Mouse (Mus musculus) left cerebral cortex, adult 8-10 months (tissue): Measurements from ENCODE around the gene Celf2. TPM values are rescaled to one million over a fixed set of nuclear protein-coding genes. Genes with fewer than 3 reads are reported as not detected.

ENCODE experiments used
- DNase-seq, 2 experiments: peaks; one replicate each; pipeline ENCODE4 v3.0.0; 2022; ENCODE audit warnings: low spot score in 2 of 2
- total RNA-seq, 4 experiments: library from RNA; stranded (reverse); gene quantifications; 2 replicates each; pipeline ENCODE4 v1.2.4; 2022

The Celf2 gene
- total RNA-seq, 4 experiments from 2014 or later, result 386 to 451 (median 404) TPM

DNA sequence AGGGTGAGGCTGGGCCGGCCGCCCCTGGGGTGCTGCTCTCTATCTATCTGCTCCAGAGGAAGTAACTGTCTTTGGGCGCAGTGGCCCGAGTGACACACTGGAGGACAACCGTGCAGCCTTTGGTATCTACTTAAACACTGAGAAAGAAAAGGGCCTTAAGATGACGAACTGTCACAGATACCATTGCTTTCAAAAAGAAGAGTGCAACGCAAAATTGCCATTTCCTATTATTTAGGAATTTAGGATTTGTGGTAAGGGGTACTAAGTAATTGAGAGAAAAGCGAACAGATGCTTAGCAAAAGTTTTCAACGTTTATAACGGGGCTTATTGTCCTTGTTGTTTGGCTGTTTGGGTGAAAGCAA is 636.5 kb downstream of the Celf2 start:
- no peak for DNase-seq

DNA sequence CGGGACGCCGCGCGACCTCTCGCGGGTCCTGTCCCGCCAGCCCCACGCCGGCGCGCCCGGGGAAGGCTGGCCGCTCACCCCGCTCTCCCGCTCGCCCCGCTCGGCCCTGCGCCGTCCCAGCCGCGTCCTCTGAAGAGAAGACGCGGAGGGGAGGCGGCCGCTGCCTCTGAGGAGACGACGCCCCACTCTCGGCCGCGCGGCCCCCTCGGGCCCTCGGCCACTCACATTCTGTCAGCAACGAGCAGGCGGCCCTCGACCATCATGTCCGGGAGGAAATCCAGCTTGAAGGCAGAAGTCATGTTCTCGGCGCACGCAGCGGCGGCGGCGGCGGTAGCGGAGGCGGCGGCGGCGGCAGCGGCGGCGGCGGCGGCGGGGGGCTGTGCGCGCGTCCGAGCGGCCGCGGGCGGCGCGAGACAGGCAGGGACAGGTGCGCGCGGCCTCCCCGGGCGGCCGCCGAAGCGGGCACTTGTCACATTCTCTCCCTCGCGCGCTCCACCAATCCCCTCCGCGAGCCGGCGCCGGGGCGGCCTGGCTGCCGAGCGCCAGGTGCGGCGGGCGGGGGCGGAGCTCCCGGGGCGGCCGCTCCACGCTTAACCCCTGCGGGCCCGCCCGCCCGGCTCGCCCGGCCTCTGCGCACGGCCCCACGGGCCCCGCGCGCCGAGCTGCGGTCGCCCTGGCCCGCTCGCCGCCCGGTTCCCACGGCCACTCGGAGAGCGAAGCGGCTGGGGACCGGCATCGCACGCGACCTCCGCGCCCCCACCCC is 637.1 kb downstream of the Celf2 start:
- DNase-seq, result peak in 1 of 2 experiments; percentile 64

DNA sequence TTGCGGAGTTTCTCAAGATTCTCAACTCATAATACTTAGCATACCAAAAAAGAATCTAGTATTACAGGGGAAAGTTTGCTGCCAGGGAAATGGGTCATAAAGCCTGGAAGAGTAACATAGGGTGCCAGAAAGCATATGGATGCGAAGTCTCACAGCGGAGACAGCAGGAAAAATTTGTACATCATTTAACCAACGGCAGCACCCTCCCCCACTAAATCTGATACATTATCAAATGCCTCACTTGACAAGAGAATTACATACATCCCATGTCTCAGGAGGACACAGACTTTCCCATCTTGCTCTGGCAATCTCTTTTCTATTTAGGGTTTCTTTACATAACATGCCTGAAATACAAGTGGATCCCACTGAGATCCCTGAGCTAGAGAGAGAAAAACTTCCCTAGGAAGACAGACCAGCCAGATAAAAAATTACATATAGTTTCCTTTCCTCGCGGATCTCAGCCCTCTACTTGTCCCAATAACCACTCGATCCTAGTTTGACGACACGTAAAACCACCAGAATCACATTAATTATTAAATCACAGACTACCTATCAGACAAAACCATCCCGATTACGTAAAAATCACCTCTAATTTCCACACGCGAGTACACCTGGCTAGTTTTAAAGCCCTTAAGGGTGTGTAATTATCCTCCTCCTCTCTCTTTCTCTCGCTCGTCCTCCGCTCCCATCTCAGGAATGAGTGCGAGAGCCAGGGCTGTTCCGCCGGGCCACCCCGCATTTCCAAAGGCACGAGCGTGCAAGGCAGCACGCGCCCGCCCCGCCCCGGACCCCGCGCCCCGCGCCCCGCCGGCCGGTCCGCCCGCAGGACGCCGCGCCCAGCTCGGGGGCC is 637.9 kb downstream of the Celf2 start:
- DNase-seq, result no peak

DNA sequence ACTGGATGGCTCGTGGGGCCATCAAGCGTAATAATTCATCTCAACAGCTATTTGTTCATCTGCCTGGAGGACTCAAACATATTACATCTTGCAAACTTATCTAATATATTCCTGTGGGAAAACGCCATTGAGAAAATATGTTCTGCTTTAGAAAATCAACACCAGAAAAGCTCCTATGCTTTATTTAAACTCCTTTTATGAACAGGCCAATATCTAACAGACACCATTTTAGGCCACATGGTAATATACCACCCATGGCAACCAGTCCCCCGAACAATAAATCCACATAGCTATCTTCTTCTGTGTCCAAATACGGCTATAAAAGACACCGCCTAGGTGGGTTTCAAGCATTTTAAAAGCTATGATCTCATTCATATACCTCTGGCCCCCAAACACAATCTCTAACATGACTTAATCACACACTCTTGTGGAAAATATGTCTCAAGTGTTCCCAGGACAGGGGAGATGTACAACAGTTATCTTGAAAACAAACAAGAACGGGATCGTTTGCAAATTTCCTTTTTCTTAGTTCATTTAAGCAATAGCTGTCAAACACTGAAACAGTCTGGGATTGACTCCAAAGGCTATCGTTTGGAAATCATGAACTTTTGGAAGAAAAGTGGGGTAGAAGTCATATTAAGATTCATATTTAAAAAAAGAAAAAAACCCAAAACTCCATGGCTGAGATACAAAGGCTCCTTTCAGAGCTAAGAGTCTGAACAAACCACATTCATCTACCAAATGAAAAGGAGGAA is 639.2 kb downstream of the Celf2 start:
- no peak for DNase-seq

DNA sequence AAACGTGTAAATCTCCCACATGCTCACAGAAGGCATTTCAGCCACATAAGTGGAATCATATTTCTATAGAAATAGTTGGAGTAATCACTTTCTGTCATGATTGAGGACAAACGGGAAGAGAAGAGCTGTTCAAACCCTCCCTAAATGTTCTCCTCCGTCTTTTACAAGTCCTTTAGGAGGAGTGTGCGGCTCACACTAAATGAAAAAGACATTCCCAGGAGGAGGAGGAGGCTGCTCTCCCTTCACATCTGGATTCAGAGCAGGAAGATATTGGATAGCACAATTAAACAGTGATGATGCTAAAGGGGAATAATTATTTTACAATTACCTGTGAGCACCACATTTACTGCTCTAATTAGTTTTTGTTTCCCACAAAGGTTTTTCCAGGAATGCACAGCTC is 642.1 kb downstream of the Celf2 start:
- no peak for DNase-seq

DNA sequence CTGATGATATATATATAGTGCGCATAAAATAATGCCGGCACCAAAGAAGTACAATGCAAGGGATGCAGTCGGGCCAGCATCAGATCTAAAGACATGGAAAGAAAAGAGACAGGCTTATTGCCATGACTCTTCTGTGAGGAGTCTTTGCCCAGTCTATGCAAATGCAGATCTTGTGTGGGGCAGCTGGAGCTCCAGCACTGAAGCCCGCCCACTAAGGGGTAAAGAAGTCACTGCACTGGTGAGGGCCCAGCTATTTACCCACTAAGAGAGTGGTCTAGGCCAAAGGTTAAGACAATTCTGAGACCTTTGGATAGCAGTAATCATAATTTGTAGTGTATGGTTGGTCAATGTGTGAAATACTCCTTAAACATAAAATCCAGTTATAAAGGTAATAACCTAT is 643.6 kb downstream of the Celf2 start:
- no peak for DNase-seq

DNA sequence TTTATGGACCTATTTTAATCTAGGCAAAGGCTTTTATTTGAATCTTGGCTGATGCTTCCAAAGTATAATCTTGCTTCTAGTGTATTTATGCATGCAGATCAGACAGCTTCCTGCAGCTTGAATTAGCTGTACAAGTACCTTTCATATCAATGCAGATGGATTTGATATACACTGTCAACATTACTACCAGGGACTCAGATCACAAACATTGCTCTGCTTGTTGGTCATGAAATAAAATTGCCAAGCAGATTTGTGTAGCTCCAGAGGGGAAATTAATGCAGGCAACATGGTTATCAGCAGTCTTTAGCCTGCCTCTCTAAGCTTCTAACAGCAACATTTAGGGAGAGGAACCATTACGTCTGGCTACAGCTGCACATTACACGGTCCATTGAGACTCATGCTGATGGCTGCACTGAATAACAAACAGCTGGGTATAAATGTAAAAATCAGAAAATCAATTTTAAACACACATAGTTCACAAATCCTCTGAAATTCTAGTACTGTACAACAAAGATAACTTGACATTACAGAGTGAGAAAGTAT is 659.2 kb downstream of the Celf2 start:
- DNase-seq, result no peak

DNA sequence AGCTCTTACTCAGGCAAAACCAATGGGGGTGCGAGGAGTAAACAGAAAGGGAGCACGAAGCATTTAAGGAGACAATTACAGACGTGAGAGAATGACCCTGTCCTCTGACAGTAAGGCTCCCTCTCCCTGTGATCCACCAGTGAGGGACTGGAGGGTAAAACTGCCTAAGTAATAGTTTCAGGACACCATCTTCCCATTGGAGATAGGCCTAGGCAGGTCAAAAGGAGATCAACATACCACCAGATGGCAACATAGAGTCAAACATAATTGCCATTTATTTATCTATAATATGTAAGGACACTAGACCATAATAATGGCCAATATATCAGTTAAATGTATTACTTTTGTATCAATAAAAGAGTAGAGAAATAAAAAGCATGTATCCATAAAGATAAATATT is 660.0 kb downstream of the Celf2 start:
- no peak for DNase-seq

DNA sequence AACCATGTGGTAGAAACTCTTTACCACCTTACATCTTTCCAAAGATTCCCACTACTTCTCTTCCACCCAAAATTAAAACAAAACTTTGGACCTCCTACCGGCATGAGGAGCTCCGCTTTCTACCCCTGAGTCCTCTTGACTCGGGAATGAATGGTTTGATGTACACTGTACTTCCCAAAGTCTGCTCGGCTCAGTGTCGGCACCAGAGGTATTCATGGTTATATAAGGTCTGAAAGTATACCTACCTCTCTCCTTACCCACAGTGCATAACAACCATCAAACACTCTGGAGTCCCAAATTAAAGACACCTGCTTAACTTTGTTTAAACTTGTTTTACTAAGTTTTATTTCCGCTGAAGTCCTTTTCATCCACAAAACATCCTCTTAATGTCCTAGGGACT is 679.3 kb downstream of the Celf2 start:
- DNase-seq, result no peak

DNA sequence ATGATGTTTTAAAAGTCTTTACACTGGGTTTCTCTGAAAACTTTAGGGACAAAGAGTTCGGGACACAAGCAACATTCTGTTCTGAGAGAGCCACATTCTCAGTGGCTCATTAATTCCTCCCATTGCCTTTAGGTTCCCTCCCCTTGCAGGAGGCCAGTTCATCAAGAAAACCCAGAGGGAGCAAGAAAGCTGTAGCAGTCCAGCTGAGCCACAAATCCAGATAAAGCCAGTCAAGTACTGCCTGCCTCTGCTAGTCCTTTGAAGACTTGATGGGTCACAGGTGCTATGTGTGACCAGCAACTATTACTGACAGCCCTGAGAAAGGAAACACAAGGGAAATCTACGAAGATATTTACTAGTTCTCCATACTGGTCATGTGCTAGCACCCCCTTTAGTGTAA is 681.8 kb downstream of the Celf2 start:
- DNase-seq, result no peak

DNA sequence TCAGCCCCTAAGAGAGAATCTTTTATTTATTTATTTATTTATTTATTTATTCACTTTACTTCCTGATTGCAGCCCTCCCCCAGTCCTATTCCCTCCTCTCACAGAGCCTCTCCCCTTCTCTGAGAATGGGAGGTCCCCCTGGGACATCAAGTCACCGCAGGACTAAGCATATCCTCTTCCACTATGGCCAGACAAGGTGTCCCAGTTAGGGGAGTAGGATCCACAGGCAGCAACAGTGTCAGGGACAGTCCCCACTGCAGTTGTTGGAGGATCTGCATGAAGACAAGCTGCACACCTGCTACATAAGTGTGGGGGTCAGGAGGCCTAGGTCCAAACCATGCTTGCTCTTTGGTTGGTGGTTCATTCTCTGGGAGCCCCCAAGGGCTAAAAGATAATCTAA is 686.3 kb downstream of the Celf2 start:
- DNase-seq, result no peak

DNA sequence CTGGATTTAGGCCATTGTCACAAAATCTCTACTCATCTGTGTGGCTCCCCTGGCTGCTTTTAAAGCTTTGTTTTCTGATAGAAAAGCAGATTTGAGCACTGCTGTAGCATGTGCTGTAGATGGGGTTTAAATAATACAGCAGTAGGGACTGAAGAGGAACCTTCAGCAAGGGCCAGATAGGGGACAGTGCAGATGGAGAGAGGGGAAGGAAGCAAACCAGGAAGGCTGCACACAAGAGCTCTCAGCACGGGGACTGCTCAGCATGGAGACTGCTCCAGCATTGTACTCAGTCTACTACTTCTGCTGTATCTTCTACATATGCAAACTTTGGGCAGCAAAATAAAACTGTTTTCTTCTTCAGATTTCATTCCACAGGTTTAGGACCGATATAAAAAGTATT is 687.8 kb downstream of the Celf2 start:
- no peak for DNase-seq

DNA sequence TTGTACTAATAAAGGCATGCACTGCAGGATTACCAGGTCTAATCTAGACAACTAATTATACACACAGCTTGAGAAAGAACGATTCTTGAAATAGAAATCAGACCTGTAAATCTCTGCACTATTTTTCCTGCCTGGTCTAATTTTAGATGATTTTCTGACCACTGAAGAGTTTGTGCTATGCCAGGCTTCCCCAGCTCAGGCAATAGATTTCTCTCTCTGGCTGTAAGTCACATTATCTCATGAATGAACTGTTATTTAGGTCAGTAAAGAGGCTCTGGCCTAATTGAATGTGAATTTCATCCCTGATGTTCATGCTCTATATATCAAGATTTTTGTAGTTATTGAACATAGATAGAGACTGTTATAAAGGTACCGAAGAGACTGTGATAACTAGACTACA is 694.1 kb downstream of the Celf2 start:
- no peak for DNase-seq

DNA sequence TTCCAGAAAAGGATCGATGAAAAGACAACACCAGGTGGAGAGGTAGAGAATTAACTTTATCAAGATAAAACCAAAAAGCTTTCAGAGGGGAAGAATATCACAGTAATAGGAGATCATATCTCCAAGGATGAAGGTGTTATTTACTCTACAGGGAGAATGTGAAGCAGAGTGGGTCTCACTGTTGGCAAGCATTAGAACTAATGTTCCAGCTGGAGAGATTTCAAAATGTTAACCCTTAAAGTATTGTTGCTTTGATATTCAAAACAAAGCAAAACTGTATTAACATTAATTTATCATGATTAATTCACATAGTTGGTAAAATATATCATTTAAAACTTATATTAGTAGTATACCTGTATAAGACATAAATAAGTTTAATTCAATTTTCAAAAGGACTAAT is 700.6 kb downstream of the Celf2 start:
- no peak for DNase-seq

DNA sequence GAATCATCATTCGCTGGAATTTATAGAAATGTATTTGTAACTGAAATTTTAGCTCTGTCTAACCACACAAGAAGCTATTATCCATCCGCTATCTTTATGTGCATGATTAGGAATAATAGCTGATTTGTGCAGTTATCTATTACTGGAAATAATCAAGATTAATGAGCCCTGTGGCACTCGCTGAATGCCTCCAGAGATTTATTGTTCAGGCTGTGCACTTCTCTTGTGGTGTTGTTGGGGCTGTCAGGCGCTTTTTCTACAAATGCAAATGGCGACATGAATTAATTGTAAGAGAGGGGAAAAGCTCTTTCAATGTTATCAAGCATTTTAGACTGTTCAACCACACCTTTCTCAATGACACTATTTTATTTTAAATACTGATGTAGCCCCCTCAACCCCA is 712.6 kb downstream of the Celf2 start:
- DNase-seq, result no peak

DNA sequence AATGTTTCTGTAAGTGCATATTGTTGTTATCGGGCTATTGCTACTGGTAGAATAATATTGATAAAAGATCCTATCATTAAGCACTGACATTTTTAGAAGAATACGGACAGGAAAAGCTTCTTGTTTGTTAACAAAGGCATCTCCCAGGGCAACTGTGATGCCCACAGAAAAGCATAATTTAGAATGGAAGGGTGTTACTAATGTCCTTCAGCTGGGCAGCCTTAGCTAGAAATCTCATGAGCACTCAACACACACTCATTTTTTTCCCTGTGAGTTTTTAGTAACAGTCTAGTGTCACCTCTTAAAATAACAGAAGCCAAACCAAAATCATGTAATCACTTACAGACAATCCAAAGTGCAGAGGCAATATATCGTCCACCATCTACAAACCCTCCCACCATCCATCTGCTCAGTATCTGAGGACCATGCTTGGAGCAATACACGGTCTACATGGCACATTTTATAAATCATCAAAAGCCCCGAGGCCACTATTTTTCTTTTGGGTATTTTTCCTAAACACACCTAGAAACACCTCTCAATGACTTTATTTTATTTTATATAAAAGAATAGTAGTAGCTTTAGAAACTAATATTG is 713.3 kb downstream of the Celf2 start:
- no peak for DNase-seq

DNA sequence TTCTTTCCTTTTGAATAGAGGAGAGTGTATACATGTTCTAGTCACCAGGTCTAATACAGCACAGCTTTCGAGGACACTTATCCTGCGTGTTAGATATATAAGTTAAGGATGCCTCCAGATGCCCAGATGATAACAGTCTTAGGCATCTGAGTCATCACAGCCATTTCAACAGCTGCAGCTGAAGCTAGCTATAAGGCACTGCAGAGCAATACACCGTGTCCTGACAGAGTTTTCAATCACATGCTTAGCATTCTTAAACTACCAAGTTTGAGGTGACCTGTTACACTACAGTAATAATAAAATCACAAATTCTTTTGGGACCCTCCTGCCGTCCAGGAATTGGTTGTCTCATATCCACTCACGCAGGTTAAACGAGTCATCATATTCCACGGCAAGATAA is 714.5 kb downstream of the Celf2 start:
- DNase-seq, result no peak

DNA sequence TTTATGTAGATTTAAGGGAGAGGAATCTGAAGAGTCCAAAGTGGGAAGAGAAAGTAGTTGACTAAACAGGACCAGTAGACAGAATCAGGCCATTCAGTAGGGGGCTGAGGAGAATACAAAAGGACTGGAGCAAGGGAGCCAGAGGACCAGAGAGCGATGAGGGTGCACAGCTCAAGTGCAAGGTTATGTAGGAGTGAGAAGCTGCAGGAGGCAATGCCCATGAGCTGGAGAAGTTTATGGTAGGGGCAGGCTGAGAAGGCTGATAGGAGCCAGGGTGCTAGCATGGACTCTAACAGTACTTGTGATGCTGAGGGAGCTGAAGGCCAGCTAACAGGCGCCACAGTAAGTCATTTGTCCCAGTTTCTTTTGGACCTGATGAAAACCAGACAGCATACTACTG is 718.5 kb downstream of the Celf2 start:
- no peak for DNase-seq

DNA sequence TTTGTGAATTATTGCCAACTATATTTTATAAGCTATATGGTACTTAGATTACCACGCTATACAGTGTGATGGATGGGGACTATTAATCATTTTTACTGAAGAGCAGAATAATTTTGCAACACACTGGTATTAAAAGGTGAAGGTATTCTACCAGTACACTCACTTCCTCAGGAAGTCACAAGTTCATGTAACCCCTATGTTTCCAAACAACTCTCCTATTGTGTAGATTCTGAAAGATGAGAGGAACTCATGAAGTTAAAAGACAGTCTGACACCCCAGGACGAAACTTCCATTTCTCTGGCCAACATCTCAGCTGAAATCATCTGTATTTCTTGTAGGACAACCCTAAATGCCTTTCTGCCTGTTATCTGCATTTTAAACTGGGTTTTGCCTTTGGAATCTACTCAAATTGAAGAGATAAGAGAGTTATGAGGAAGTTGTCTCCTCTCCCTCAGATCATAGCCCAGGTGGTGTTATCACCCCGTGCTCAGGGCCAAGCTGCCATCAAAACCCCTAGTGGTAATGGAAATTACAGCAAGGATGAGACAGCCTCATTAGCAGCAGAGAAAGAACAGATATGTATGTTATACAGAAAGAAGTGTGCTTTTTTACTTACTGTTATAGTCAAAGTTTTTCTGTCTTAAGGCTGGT is 722.7 kb downstream of the Celf2 start:
- no peak for DNase-seq

DNA sequence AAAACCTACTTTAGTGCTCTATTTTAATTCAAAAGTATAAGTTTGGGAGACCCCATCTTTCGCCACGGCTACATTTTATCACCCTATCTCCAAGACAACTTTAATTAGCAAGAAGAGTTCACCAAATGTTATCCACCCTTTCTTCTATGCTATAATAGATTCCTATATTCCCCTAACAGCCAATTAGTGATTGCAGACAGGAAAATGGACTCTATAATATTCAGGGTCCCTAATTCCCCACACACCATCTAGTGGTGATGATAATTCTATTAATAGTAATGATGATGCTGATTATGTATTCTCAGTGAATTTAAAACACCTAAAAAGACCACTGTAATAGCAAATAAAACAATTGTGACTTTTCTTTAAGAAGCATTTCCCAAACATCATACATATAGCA is 739.1 kb downstream of the Celf2 start:
- no peak for DNase-seq

DNA sequence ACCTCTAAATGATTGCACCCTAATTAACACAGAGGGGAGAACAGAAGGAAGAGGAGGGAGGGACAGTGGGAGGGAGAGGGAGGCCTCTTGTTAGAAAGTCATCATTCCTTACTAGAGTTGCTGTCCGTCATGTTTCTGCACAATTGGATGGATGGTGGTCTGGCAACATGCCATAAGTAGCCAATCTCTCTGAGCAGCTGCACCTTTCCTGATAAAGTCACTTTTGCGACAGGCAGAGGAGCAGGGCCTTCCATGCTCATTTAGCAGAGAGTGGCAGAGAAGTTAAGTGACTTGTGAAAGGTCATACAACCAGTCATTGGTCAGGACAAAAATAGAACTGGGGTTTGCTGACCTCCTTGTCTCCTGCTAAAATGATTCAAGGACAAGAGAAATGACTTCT is 747.0 kb downstream of the Celf2 start:
- no peak for DNase-seq
